Mouse (Mus musculus) limb, embryonic 15.5 days (tissue): ENCODE data around the gene Rcor2. TPM values are rescaled to one million over a fixed set of nuclear protein-coding genes. Genes with fewer than 3 reads are reported as not detected.

Source experiments
- ATAC-seq: fragments of 200-750 bp; cut with Nextera tagmentation; 2 replicates; pipeline ENCODE4 v1.8.0; 2017; ENCODE audit warnings: low read depth, moderate TSS enrichment; ENCODE audit not compliant: insufficient number of reproducible peaks, low FRiP score, low TSS enrichment
- H3K27ac ChIP-seq: fragments of 300-500 bp; sonication (generic); 2 replicates; pipeline ENCODE4 v1.5.1; 2015; ENCODE audit warnings: moderate library complexity, mild to moderate bottlenecking, inconsistent platforms
- H3K27me3 ChIP-seq: fragments of 300-500 bp; sonication (generic); 2 replicates; pipeline ENCODE4 v1.6.1; 2015; ENCODE audit warnings: inconsistent platforms
- H3K36me3 ChIP-seq: fragments of 300-500 bp; sonication (generic); 2 replicates; pipeline ENCODE4 v1.6.1; 2015; ENCODE audit warnings: inconsistent platforms
- H3K4me1 ChIP-seq: fragments of 300-500 bp; sonication (generic); 2 replicates; pipeline ENCODE4 v1.6.1; 2015; ENCODE audit warnings: inconsistent platforms
- H3K4me2 ChIP-seq: fragments of 300-500 bp; sonication (generic); 2 replicates; pipeline ENCODE4 v1.6.1; 2015; ENCODE audit warnings: mild to moderate bottlenecking, inconsistent platforms
- H3K4me3 ChIP-seq: fragments of 300-500 bp; sonication (generic); 2 replicates; pipeline ENCODE4 v1.5.1; 2015; ENCODE audit warnings: mild to moderate bottlenecking, inconsistent platforms
- H3K9ac ChIP-seq: fragments of 300-500 bp; sonication (generic); 2 replicates; pipeline ENCODE4 v1.6.1; 2015; ENCODE audit warnings: inconsistent platforms
- H3K9me3 ChIP-seq: fragments of 300-500 bp; sonication (generic); 2 replicates; pipeline ENCODE4 v1.6.1; 2016; ENCODE audit warnings: inconsistent platforms
- WGBS: fragments of 180-500 bp; shearing (Covaris S2); methylation state at CpG from one replicate; pipeline ENCODE4 v1.1.7; 2015; 5-methylcytosine and 5-hydroxymethylcytosine counted together
- polyA plus RNA-seq: library from polyadenylated mRNA; unstranded; fragments of >200 nt; fragmentation: Nextera tagmentation; extraction: Ambion mirVana; gene quantifications from 2 replicates; pipeline ENCODE4 v1.2.1, GENCODE M21; 2015

Gene Rcor2
- polyA plus RNA-seq, 1 experiment from 2014 or later = 16.9 TPM

GRCm38 (mm10) chr19:7279114-7279513, 12.0 kb downstream of the Rcor2 start:
- Histone ChIP-seq H3K4me1 (peaks cover 63% of the 10 kb centered on the region), H3K4me3 (no peak overlapping the region), H3K4me2 (no peak overlapping the region), H3K9me3 (no peaks in the 10 kb centered on the region), H3K9ac (no peak overlapping the region), H3K27me3 (no peaks in the 10 kb centered on the region), H3K36me3 (peaks cover 88% of the 10 kb centered on the region), H3K27ac (peak overlapping the region; percentile 57)
- 31% methylated on average over 6 of the region's 6 CpGs for WGBS
- peak; percentile 22; the same call in 1 of the 2 replicates for ATAC-seq

GRCm38 (mm10) chr19:7280557-7281330, 13.6 kb downstream of the Rcor2 start:
- Histone ChIP-seq H3K36me3 (peaks cover 96% of the 10 kb centered on the region), H3K27me3 (no peaks in the 10 kb centered on the region)
- no peak for ATAC-seq

GRCm38 (mm10) chr19:7286563-7287315, 19.6 kb downstream of the Rcor2 start:
- H3K9me3 ChIP-seq = no peaks in the 10 kb centered on the region
- no peak overlapping the region for H3K4me3 ChIP-seq
- no peak overlapping the region for H3K27ac ChIP-seq
- no peak for ATAC-seq
- H3K4me1 ChIP-seq = no peaks in the 10 kb centered on the region; the same call in 1 of the 2 replicates
- no peak overlapping the region for H3K4me2 ChIP-seq
- WGBS = 84% methylated on average over 12 of the region's 12 CpGs
- no peak overlapping the region for H3K9ac ChIP-seq
- no peaks in the 10 kb centered on the region for H3K27me3 ChIP-seq
- peaks cover 72% of the 10 kb centered on the region for H3K36me3 ChIP-seq

More at GRCm38 (mm10) chr19:7280557-7281330, 13.6 kb downstream of the Rcor2 start:
- peaks cover 47% of the 10 kb centered on the region for H3K4me1 ChIP-seq
- no peak overlapping the region for H3K4me2 ChIP-seq
- H3K9ac ChIP-seq = no peak overlapping the region
- WGBS = 84% methylated on average over 18 of the region's 18 CpGs
- no peaks in the 10 kb centered on the region for H3K9me3 ChIP-seq
- H3K27ac ChIP-seq = 0 out of 2 replicates have a peak overlapping the region, but pooled peaks have one; percentile 17
- H3K4me3 ChIP-seq = no peak overlapping the region

GRCm38 (mm10) chr19:7288288-7288687, 21.2 kb downstream of the Rcor2 start:
- Histone ChIP-seq H3K36me3 (peaks cover 57% of the 10 kb centered on the region), H3K27ac (no peak overlapping the region), H3K4me1 (peaks cover 14% of the 10 kb centered on the region), H3K4me3 (no peak overlapping the region), H3K9ac (no peak overlapping the region), H3K9me3 (no peaks in the 10 kb centered on the region), H3K4me2 (no peak overlapping the region), H3K27me3 (no peaks in the 10 kb centered on the region)
- ATAC-seq = no peak
- 88% methylated on average over 3 of the region's 3 CpGs for WGBS

GRCm38 (mm10) chr19:7289767-7290166, 22.6 kb downstream of the Rcor2 start:
- Histone ChIP-seq H3K9ac (no peak overlapping the region), H3K27ac (no peak overlapping the region), H3K36me3 (peaks cover 42% of the 10 kb centered on the region), H3K4me1 (peaks cover 28% of the 10 kb centered on the region), H3K4me2 (no peak overlapping the region), H3K9me3 (no peaks in the 10 kb centered on the region), H3K27me3 (no peaks in the 10 kb centered on the region), H3K4me3 (no peak overlapping the region)
- WGBS = 51% methylated on average over 2 of the region's 2 CpGs
- no peak for ATAC-seq

- 73% methylated on average over 7 of the region's 7 CpGs for WGBS
- Histone ChIP-seq H3K4me1 (peaks cover 41% of the 10 kb centered on the region), H3K36me3 (peaks cover 18% of the 10 kb centered on the region), H3K4me3 (no peak overlapping the region), H3K27me3 (no peaks in the 10 kb centered on the region), H3K27ac (0 out of 2 replicates have a peak overlapping the region, but pooled peaks have one; percentile 8), H3K9me3 (no peaks in the 10 kb centered on the region), H3K9ac (no peak overlapping the region), H3K4me2 (no peak overlapping the region)
- ATAC-seq = no peak
Measured at GRCm38 (mm10) chr19:7291958-7292709, 25.0 kb downstream of the Rcor2 start.

GRCm38 (mm10) chr19:7294098-7294876, 27.2 kb downstream of the Rcor2 start:
- Histone ChIP-seq H3K27me3 (no peaks in the 10 kb centered on the region), H3K4me3 (no peak overlapping the region), H3K4me1 (peaks cover 41% of the 10 kb centered on the region), H3K4me2 (no peak overlapping the region), H3K36me3 (peaks cover 12% of the 10 kb centered on the region; the same call in 1 of the 2 replicates), H3K9ac (no peak overlapping the region), H3K9me3 (no peaks in the 10 kb centered on the region), H3K27ac (peak overlapping the region; percentile 63)
- no peak for ATAC-seq
- 62% methylated on average over 8 of the region's 8 CpGs for WGBS

GRCm38 (mm10) chr19:7295071-7295658, 28.0 kb downstream of the Rcor2 start:
- H3K27me3 ChIP-seq = no peaks in the 10 kb centered on the region
- no peak for ATAC-seq
- peaks cover 41% of the 10 kb centered on the region for H3K4me1 ChIP-seq
- no peaks in the 10 kb centered on the region for H3K9me3 ChIP-seq
- WGBS = 43% methylated on average over 15 of the region's 15 CpGs
- H3K36me3 ChIP-seq = 0 out of 2 replicates have a peak, but pooled peaks cover 11% of the 10 kb centered on the region
- no peak overlapping the region for H3K9ac ChIP-seq
- peak overlapping the region; percentile 63 for H3K27ac ChIP-seq
- no peak overlapping the region for H3K4me2 ChIP-seq
- H3K4me3 ChIP-seq = 0 out of 2 replicates have a peak overlapping the region, but pooled peaks have one; percentile 7

GRCm38 (mm10) chr19:7295959-7296358, 28.8 kb downstream of the Rcor2 start:
- no peak overlapping the region for H3K9ac ChIP-seq
- H3K27ac ChIP-seq = peak overlapping the region; percentile 63
- peaks cover 41% of the 10 kb centered on the region for H3K4me1 ChIP-seq
- 0 out of 2 replicates have a peak, but pooled peaks cover 8% of the 10 kb centered on the region for H3K36me3 ChIP-seq
- H3K27me3 ChIP-seq = no peaks in the 10 kb centered on the region
- WGBS = 85% methylated on average over 4 of the region's 4 CpGs
- H3K9me3 ChIP-seq = no peaks in the 10 kb centered on the region
- no peak overlapping the region for H3K4me2 ChIP-seq
- no peak overlapping the region for H3K4me3 ChIP-seq
- no peak for ATAC-seq

GRCm38 (mm10) chr19:7299052-7299451, 31.9 kb downstream of the Rcor2 start:
- H3K9me3 ChIP-seq = no peaks in the 10 kb centered on the region
- H3K4me1 ChIP-seq = peaks cover 28% of the 10 kb centered on the region
- H3K27ac ChIP-seq = peak overlapping the region; percentile 29
- no peak overlapping the region for H3K9ac ChIP-seq
- H3K4me3 ChIP-seq = no peak overlapping the region
- H3K27me3 ChIP-seq = no peaks in the 10 kb centered on the region
- H3K4me2 ChIP-seq = no peak overlapping the region
- 0 out of 2 replicates have a peak, but pooled peaks cover 8% of the 10 kb centered on the region for H3K36me3 ChIP-seq
- peak; percentile 55; the same call in 1 of the 2 replicates for ATAC-seq
